Mouse (Mus musculus): ENCODE data around the gene Nnat.
"Not testable (repeated sequence)": the region's sequence is repeated elsewhere in the genome, so short reads cannot be mapped to it uniquely, and the experiment has no call there.

The Nnat gene

DNA sequence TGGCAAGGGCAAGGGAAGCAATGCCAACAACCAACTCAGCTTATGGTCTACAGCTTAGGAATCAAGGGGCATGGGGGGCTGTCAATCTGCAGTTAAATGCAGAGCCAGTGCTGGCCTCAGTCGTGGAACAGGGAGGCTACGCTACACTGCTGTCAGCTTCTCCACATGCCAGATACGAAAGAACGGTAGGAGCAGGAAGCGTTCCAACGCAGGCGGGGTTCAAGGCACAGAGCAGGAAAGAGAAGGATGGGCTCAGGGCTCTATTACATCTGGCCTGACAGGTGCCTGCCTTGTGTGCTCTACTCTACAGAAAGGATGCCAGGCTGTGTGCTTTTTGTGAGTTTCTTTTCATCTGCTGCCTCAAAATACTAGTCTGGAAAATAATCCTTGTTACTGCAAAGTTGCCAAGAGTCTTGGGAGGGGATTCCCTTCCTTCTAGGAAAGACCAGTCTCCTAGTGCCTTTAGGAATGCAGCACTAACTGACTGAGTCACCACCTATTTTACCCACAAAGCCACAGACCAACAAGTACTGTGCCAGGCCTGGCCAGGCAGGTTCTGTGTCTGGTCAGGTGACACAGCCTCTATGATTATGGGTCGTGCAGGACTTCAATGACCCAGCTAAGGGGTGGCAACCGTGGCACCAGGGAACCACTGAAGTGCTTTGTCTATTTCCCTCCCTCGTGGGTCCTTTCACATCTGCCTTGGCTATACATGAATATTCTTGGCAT is 7.6 kb upstream of the Nnat start:
- DNase-seq (ENCODE audit: extremely low spot score): no peak

DNA sequence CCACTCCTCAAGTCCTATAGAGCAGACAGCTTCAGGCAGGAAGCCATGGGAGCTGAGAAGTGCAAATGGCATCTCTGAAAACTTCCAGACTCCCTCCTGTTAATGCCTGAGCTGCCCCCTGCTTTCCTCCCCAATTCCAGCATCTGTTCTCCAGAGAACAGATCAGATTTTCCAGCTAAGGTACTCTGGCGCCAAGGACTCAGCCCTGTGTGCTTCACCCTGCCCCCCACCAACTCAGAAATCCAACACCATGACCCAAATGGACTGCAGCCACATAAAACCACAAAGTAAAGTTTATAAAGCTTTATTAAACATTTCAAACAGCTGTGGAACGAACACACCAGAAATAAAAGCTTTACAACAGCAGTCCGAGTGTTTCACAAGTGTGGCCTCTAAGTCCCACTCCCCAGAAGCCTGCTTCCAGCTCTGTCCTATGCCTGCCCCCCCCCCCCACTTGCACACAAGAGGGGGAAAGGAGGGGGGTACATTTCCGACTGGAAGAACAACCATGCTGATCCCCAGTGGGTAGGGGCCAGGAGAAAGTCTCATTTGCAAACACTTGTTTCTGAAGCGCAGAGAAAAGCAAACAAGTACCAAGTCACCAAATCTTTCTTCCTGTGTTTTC is 3.7 kb upstream of the Nnat start:
- DNase-seq (ENCODE audit: extremely low spot score): no peak

DNA sequence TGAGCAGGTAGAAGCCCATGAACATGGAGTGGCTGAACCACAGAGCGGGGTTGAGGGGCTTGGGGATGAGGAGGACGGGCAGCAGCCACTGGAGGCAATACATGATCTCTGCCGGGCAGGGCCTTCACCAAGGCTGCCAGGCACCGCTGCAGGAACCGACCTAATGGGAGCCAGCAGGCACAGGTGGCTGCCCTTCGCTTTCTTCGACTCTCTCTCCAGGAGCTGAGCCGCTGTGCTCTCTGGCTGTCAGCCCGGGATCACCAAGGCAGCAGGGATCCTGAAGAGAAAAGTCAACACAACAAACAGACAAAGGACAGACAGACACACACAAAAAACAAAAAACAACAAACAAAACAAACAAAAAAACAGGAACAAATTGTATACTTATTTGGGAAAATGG is 1.8 kb upstream of the Nnat start:
- no peak for DNase-seq (ENCODE audit: extremely low spot score)

DNA sequence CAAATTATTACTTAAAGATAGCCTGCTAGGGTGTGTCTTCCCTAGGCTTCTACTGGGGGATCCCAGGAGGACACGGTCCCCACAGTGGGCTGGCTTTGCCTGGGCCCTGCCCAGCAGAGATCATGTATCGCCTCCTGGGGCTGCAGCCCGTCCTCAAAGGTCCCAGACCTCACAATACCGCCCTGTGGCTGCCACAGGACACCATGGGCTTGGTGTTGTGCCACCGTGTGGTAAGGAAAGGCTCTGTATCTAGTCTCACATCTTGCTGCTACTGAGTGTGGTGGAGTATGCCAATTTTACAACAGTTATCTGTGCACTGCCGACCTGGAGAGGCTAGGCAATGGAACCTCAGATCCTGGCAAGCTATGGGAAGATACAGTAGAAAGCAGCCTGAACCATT is 1.4 kb upstream of the Nnat start:
- no peak for DNase-seq (ENCODE audit: extremely low spot score)

DNA sequence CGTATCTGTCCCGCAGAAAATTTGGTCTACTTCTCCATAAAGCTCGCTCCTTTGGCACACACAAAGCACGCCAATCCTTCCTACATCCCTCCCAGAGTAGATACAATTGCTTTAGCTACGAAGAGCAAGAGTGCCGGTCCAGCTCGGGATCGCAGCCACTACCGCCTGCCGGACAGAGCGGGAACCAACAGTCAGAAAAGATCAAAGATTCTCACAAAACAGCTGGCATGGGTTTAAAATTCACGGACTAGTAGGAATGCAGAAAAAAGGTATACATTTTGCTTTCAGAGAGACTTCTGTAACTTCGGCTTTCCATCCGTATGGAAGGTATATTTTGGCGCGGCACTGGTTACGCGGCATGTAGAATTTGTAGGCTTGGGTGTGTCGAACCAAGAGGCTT is 438 bp upstream of the Nnat start:
- peak; percentile 44 for DNase-seq (ENCODE audit: extremely low spot score)

DNA sequence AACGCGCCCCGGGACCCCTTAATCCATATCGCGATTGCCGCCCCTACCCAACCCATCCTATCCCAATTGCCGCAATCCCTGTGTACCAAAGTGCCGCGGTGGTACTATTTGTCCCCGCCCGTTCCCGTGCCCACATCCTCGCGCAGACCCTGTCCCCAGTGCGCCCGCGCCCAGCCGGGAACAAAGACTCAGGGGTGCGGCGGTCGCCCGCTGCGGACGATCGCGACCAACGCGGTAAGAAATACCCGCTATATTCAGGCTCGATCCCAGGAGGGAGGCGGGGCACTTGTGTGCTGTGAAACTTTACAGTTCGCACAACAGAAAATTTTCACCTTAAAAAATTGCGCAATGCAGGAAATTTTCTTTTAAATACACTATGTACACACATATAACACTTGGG is 424 bp downstream of the Nnat start:
- DNase-seq (ENCODE audit: extremely low spot score): no peak

DNA sequence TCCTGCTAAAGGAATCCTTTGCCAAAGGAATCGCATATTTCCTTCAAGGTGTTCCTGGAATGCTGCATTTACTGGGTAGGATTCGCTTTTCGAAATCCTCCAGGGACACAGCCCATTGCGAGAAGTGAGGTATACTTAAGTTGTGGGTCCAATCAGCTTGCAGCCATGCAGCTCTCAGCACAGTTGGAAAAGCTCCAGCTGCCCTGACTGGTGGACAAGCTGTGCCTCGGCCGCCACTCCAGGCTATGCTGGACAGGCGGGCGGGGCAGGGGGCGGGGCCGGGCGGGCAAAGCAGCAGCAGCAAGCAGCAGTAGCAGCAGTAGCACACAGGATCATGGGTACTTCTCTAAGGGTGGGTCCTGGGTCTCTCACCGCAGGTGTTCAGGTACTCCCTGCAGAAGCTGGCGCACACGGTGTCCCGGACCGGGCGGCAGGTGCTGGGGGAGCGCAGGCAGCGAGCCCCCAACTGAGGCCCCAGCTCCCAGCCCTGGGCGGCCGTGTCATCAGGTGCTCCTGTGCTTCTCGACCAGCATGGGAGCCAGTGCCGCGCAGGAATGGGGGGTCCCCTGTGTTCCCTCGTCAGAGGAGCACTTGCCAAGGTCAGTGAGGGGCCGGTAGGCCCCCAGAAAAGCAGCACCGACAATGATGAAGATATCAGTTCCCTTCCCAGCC is 1.4 kb downstream of the Nnat start:
- peak; percentile 72 for DNase-seq (ENCODE audit: extremely low spot score)

DNA sequence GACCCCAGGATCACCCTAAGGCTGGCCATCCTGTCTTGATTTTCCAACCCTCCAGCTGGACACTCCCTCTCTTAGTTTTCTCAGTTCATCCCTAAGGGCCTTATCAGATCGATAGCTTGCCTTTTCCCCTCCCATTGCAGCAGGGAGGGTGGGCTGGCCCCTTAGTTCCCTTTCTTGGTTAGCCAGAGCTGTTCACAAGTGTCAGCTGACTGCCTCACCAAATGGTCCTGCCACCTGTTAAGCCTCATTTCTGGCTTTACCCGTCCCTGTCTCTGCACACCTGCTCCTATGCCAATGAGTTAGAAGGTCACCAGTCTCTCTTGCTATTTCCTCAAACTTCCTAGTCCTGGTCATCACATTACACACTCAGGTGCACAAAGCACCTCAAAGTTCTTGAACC is 3.2 kb downstream of the Nnat start:
- no peak for DNase-seq (ENCODE audit: extremely low spot score)

DNA sequence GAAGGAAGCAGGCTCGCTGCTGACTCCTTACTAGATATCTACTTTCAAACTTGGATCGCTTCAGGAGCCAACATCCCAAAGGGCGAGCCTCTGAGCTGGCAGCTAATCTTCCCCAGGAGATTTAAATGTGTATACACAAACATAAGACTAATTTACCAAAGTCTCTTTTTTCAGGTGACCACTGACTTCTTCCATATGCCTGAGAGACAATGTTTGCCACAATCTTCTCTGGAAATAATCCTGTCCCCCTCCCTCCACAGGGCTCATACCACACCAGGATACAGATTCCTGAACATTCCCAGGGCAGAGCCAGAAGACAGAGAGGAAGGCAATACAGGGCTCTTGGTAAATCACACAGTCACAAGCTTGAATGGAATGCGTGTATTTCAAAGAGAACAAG is 4.8 kb downstream of the Nnat start:
- no peak for DNase-seq (ENCODE audit: extremely low spot score)

DNA sequence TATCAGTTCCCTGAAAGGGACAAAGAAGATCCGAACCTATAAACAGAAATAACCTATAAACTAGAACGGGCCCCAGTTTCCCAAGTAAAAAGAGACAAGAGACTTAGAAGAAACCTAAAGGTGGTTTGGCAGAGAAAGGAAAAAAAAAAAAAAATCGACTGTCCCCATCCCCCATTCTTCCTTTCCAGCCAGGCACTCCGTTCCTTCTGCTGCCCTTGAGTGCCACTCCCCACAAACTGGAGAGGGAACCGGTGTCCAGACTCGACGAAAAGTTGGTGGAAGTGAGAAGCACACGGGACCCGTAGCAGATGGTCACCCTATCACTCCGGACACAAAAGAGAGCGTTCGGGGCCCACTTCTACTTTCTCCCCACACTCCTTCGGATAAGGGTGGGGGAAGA is 5.6 kb downstream of the Nnat start:
- no peak for DNase-seq (ENCODE audit: extremely low spot score)

DNA sequence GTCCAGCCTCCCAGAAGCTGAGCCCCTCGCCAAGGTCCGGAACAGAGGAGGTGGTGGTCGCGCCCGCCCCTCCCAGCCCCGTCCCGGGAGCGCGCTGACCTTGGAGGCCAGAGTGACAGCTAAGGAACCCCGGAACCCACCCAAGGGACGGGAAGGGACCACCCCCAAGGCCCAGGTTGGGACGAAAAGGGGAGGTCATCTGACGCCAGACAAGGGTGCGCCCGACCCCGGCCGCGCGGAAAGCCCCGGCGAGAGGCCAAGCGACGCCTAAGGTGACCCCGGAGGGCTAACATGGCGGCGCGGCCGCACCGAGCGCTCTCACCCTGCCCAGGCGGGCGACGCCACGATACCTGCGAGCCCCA is 6.0 kb downstream of the Nnat start:
- no peak for DNase-seq (ENCODE audit: extremely low spot score)

DNA sequence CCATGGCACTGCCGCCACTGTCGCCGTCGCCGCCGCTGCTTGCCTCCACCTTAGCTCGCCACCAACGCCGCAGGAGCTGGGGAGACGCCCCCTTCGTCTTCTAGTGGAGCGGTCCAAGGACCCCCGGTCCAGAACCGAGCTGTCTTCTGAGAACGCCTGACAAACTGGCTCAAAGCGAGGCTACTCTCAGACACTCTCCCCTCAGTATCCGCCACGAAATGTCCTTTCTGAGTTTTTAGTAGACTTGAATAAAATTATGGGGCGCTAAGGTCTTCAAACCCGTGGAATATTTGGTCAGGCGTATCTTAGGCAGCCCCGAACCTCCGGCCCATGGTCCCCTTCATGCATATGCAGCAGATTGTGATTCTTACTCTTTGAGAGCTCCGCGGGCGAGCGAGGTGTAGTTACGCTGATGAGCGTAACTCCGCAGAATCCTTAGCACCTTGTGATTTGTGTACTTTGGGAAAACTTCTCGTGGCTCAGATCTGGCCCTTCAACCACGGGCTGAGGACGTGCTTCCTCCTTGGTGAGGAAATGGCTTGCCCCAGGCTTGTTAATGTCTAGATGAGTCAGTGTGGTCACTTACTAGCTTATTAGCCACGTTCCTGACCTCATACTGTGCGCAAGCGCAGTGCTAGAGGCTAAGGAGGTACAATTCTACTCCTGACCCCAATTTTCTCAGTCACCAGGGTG is 6.5 kb downstream of the Nnat start:
- DNase-seq (ENCODE audit: extremely low spot score): peak; percentile 93

DNA sequence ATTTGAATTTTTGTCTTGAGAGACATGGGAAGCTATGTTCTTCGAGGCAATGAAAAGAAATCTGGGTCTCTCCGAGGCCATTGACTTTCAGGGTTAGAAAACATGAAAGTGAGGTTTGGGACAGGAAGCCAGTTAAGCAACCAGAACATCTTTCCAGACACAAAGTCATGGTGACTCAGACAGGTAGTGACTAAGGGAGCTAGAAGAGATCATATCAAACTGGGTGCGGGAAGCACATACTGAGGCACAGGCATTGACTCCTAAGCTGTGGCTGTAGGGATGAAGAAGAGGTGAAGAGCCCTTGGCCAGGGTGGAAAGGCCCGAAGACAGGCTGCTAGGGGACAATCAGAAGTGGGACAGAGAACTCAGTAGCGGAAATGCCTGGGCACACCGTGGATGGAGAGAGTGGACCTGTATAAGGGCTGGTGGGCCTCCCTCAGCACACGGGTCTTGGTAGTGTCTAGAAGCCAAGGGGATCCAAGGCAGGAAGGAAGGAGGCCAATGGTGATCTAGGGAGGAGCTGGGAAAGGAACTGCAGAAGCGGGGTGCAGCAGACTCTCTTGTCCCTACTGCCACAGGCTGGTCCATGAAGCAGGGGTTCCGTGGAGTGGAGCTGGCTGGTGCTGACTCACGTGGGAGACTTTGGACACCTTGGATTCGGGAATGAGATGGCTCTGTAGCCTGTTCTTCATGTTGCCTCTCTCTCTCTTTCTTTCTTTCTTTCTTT is 7.5 kb downstream of the Nnat start:
- no peak for DNase-seq (ENCODE audit: extremely low spot score)

DNA sequence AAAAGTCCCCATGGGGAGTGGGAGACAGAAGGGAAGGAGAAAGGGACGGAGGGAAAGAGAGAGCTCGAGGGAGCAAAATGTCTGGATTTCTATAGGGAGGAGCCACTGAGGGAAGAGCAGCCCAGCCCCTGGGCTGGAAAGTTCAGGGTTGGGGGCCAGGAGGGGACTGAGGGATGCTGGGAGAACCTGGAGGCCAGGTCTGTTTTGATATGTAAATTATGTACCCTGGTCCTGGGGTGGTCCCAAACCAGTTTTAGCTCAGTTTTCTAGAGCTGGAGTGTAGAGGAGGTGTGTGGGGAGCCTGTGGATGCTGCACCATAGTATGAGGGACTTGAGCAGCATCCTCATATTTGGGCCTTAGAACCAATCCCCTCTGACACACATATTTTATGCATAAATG is 9.0 kb downstream of the Nnat start:
- DNase-seq (ENCODE audit: extremely low spot score): no peak

DNA sequence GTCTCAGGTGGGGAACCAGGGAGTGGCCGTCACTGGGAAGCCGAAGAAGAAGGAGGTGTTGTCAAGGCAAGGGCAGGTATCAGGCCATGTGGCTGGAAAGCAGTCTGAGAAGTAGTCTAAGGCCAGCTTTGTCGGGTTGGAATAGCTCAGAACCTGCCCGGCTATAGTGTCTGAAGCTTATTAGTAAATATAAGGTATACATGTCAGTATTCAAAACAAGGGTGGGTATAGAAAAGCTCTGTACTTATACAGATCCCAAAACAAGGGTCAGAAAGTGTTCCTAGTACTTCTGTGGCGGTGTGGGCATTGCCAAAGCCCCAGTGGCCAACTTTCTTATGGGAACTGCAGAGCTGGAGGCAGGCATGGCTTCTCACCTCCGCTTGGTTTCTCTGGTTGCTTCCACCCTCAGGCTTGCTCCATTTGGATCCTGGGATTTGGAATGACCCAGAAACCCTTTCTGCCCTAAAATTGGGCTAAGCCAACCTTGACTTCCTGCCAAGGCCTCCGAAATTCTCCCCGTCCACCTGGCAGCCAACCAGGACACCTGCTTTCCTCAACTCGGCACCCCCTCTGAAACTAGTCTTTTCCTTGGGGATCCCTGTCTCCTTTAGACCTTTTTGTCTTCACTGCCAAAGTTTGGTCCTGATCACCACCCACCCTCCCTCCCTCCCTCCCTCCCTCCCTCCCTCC is 10.1 kb downstream of the Nnat start:
- no peak for DNase-seq (ENCODE audit: extremely low spot score)

DNA sequence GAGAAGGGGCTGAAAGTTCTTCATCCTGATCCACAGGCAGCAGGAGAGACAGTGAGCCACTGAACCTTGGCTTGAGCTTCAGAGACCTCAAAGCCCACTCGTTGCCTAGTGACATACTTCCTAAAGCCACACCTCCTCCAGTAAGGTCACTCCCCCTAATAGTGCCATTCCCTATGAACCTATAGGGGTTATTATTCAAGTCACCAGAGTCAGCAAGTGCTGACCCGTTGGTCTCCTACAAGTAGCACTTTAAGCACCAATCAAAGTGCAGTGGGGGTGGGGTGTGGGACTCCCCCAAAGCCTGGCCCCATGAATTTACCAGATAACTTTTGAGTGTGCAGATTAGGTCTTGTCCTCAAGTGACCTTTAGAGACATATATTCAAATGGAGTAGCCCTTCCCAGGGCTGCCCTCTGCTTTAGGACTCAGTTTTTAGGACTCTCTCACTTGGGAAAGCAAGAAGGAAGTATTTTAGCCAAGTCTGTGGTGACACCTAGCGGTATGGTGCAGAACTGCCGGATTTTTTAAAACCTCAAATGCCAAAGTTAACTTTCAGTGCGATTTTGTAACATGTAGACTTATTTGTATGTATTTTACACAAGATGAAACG is 11.4 kb downstream of the Nnat start, which contains the start of gene Blcap:
Gene Blcap (minus strand): TSS at position 51 of the 609 bp plus-strand sequence.
- peak; percentile 67 for DNase-seq (ENCODE audit: extremely low spot score)

DNA sequence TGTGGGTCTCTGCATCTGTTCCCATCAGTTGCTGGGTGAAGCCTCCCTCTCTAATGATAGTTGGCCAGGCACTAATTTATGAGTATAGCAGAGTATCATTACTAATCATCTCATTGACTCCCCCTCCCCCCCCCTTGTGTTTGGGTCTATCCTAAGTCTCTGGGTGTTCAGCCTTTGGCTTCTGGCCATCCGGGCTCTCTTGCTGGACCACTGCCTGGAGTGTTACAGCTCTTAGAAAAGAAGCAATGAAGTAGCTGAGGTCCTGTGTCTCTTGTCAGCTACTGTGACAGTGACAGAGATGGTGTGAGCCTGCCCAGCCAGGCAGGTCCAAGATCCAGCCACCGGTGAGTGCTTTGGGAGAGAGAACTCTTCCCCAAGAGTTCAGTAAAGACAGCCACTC is 12.9 kb downstream of the Nnat start:
- DNase-seq (ENCODE audit: extremely low spot score): no peak

DNA sequence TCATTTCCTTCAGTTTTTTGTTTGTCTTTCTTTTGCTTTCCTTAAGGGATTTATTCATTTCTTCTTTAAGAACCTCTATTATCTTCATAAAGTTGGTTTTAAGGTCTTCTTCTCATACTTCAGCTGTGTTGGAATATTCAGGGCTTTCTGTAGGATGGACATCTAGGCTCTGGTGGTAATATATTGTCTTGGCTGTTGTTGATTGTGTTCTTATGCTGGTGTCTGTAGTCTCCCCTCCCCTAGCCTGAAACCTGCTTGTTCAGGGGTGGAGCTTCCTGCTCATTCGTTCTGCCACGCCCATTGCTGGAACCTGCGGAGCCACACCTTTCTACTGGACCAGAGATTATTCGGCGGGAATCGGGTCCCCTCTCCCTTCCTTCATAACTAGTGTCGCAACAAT is 25.5 kb downstream of the Nnat start:
- not testable (repeated sequence) for DNase-seq (ENCODE audit: extremely low spot score)

DNA sequence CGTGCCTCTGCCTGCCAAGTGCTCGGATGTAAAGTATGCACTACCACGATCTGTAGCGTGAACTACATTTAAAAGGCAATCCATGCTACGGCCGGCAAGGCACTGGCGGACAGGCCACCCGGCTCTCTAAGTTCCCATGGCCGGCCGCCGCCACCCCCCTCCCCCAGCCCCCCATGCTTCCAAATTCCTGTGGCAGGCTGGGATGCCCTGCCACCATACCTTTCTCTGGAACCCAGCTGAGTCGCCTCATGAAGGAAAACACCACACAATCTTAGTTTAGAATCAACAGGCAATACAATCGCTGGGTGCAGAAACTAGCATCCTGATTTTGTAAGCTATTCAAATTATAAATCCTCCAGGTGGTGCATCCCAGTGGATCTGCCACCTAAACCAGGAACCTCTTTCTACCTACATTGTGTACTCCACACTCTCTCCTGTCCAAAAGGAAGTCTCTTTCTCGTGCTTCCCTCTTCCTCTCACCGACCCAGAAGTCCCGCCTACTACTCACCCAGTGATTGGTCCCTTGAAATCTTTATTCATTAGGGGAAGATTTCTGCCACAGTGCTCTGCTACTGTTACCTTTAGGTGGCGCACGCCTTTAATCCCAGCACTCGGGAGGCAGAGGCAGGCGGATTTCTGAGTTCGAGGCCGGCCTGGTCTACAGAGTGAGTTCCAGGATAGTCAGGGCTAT is 37.1 kb downstream of the Nnat start:
- DNase-seq (ENCODE audit: extremely low spot score): no peak

DNA sequence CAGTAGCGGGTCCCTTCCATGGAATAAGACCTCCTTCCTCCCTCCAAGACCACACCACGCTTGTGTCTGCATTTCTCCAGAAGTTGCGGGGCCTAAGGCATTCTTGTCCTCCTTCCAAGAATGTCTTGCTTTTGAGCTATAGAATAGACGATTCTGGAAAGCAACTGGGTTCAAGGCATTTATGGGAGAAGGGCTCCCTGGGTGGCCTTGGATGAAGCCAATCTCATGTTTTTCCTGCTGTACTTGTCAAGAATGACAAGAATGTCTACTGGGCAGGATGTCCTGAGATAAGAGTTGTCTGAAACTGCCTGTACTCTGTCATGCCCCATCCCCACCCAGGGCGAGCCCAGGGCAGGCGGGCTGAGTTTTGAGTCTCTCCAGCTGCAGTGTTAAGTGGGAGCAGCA is 41.6 kb downstream of the Nnat start:
- no peak for DNase-seq (ENCODE audit: extremely low spot score)
